Mouse (Mus musculus): ENCODE results near the gene Zbtb41.
A peak's percentile ranks its signal among the peaks of the same experiment; 100 is the strongest.
"Not testable (repeated sequence)": the region's sequence is repeated elsewhere in the genome, so short reads cannot be mapped to it uniquely, and the experiment has no call there.

The Zbtb41 gene

DNA sequence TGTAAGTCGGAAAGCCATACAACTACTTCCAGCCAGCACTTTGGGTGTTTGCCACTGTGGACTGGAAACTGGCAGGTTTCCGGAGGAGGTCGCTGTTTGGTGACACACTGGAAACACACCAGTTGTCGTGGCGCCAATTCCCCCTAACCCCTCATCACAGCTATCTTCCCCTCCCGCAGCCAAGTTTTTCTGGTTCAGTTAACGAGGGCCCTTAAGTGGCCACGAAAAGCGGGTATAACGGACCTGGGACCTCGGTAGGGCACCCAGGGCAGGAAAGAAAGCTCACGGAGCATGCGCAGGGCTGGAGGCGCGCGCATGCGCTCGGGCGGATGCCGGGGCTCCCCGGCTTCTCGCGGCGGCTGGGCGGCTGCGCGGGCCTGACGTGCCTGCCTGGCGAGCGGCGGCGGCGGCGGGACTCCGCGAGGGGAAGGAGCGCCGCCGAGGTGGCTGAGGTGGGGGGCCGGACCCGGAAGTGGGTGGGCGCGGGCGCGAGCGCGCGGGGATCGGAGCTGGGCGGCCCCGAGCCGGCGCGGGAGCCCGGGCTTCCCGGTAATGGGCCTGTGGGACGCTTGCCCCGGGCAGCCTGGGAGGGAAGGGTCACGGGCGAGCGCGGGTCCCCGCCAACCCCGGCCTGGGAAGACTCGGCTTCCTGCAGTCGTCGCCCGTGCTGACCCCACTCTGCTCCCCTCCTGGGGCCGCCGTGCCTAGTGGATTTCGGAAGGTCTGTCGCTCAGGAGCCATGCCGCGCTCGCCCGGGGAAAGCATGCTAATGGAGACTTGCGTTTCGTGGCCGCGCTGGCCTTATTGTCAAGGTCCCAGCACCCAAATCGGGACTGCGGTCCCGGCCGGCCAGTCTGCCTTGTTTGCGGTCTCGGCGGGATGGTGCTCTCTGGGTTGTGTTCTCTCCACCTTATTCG, at the start of gene Zbtb41:
TSS of gene Zbtb41 (plus strand) at position 414 of the 917 bp plus-strand sequence.
- peak; percentile 93 for DNase-seq

DNA sequence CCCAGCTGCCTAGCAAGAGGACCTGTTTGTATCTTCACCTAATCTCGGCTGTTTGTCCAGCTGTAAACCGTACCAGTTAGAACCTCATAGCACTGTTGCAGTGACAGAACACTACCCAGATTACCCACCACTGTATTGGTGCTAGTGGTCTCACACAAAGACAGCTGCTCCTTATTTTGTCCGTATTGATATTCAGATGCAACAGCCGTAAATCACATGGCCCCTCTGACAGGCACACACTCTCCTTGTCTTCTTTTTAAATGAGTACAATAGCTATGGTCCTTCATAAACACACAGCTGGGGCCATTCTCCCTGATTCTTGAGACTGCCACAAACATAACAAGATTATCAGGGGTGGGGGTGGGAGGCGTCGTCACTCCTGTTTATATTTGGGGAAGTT, 46.2 kb upstream of the Zbtb41 start:
- DNase-seq, result no peak

DNA sequence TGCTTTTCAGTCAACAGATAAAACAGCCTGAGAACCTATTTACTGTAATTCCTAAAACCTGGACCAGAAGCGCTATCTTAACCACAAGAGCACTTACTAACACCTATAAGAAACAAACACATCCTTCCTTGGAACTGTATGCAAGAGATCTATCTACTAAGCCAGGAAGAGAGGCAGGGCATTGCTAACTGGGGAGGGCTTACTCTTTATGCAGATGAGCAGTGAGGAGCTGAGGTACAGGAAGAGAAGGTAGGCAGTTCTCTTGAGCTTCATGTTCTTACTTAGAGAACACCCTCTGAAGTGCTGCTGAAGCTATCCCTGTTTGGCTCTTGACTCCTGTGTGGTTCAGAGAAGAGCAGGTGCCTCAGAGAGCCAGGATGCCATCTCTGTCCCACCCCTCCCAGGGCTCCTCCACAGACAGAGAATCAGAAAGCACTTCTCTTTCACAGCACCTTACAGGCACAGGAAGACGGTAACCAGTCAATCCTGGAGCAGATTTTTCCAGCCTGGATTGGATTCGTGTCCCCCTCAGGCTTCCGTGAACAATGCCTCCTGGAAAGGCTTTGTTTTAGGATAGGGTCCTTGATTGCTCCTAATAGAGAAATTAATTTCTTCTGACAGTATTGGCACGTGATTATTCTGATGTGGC, 45.3 kb upstream of the Zbtb41 start, which contains the start of gene Crb1:
TSS of gene Crb1 (minus strand) at position 463 of the 649 bp plus-strand sequence.
- no peak for DNase-seq

DNA sequence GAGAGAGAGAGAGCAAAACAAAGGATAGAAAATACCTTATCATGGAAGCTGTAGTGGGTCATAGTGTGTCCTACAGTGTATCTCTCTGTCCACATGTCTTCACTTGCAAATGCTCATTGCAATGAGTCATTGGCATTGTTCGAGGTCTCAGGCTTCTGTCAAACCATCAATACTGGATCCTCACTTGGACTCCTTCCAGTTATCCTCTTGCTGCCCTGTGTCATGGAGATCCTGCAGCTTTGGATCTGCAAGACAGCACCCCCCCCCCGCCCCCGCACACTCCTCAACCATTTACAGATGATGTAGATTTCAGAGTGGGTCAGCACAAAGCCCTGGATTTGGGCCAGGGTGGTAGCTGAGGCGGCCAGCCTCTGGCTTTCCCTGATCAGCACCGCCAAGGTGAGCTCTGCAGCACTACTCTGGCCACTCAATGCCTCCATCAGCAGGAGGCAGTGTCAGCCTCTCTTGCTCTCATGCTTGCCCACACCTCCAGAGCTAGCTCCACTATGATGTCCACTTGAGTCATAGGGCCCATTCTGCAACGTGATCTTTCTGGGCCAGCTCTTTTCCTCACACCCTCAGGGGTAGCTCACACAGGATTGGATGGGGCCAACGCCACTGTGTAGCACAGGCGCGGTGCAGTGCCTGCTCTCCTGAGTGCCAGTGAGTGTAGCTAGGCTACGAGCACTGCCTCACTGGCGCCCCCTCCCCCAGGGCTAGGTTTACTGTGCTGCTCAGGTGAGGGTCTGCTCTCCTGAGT, 43.0 kb upstream of the Zbtb41 start:
- DNase-seq, result peak; percentile 7

DNA sequence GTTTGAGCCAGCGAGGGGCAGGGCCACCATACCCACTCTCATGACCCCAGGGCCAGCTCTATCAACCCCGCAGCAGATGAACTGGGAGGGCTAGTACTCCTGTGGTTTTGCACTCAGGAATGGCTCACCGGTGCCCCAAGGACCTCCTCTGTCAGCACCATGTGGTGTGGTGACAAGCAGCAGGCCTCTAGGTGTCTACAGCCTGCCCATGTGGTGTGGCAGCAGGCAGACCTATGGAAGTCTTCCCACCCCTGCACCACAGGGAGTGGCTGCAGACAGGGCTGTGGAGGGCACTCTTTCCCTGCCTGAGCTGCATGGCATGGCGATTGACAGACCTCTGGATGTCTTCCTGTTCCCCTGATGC, 42.5 kb upstream of the Zbtb41 start:
- no peak for DNase-seq

DNA sequence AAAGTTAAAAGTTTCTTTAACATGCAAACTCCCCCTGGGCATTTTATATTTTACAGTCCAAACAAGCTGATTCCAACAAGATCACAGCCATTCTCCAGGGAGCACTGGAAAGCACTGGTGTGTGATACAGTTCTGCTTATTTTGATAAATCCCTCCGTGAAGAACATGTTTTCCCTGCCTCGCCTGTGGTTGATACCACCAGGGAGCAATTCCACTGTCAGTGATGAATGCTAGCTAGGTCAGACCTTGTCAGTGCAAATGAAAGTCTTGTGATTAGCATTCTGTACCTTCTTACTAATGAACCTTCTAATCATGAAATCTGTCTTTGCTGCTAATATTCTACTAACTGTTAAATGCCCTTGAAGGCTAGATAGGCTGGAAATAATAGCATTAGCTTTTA, 30.3 kb upstream of the Zbtb41 start:
- DNase-seq, result no peak

DNA sequence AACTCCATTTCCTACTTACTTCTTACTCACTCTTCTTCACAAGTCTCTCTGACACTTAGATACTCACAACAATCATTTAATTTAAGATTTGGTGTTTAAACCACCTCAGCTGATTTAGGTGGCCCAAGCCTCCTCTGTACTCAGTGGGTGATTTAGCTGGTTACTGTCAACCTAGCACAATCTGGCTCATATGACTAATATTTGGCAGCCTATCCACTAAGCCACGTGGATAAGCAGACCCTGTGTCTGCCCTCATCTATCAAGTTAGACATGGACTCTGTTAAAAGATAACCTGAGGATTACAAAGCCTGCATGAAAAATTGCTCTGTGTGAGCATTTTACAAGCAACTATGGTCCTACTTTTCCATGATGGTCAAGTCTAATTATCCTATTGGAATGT, 25.5 kb upstream of the Zbtb41 start:
- peak; percentile 23 for DNase-seq

DNA sequence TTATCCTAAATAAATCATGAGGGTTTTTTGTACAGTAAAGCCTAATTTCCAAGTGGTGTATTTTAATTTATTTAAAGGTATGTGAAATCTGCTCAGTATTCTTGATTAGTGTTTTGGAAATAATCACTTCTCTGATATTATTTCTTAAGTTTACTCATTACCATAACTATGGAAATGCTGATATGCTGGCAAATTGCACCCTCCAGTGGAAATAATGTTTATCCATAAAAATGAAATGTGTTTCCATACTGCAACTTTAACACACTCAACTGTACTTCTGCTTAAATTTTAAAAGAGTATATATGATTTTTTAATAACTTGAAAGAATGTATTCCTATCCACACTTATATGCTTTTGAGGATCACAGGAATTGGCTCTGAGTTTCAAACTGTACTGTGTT, 16.3 kb upstream of the Zbtb41 start:
- DNase-seq, result no peak

DNA sequence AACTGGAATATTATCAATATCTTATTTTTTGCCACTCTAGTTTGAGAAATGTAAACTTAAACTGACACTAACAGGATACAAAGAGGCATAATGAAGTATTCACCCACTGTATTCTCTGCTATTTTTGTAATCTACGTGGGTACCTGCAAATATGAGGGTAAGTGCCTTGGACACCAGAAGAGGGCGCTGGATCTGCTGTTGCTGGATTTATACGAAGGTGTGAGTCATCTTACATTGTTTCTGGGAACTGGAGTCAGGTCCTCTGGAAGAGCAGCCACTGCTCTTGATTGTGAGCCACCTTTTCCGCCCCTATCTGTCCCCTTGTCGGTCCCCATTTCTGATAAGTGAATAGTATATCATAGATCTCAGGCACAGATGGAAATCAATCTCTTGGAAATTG, 14.4 kb upstream of the Zbtb41 start:
- no peak for DNase-seq

DNA sequence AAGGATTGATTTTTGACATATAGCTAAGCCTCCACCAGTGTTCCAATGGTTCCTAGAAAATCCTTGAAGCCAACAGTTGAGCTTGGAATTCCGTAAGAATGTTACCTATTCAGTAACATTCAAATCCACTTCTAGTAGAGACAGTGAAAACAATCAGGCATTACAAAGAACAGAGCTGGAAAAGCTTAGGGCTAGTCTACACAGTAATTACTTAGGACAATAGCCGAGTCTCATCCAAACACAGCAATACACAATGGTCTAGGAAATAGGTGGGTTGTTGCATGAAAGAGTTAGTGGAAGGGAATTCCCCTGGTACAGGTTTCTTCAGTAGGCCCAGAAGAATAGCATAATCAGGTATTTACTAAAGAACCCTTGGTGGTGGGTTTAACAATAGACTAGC, 9.7 kb upstream of the Zbtb41 start:
- DNase-seq, result not testable (repeated sequence)

DNA sequence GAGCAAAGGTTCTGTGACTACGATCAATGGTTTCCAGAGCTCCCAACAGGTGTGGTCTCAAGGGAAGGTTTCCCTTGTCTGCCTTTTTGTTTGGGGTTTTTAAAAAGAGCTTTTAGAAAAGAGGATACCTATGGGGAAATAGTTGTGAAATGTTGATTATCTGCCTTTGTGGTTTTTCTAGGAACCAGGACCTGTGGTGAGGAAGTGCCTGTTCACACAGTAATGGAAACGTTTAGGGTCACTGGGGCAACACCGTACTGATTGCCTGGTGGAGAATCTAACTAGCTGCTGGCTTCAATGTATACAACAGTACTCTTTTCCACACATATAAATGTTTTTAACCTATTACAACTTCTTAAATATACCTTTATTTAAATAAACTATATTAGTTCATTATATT, 8.6 kb upstream of the Zbtb41 start:
- no peak for DNase-seq

DNA sequence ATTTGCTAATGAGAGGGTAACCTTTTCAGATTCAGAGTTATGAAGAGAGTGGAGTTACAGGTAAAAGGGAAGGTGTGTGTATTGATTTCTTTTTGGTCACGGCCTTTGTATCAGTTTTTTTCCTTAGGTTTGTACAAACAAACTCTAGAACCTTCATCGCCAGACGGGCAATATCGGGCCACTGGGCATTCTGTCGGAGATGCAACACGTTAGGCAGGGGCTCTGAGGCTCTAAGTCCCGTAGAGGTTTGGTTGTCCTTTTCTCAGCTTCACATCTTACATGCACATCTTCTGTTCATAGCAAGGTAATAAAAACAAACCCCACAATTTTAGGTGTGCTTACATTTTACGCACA, 590 bp upstream of the Zbtb41 start:
- DNase-seq, result no peak

DNA sequence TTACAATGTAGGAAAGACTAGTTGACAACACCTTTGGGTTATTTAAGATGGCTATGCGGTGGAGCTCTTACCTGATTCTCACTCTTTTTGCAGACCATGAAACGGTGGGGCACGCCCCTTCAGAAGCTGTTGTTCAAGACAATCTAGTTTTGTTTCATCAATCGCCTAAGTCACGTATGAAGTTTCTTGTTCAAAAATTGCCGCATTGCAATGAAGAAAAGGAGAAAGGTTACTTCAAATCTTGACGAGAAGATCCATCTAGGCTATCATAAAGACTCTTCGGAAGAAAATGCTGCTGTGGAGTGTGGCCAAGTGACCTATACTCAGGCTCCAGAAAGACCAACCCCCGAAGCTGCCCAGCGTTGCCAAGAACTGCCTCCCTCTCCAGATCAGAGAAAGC, 853 bp downstream of the Zbtb41 start:
- DNase-seq, result peak; percentile 57

DNA sequence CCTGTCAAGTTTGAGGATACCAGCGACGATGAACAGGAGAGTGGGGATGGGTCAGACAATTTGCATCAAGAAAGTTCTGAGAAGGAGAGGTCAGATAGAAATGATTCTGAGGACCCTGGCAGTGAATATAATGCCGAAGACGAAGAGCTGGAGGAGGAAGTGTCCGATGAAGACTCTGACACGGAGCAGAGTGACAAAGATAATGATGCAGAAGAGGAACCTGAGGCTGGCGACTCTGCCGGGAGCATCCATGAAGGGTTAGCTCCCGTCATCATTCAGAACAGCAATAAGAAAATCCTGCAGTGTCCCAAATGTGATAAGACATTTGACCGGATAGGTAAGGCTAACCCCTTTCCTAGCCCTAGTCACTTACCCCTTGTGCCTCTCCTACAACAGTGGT, 1.8 kb downstream of the Zbtb41 start:
- DNase-seq, result no peak

DNA sequence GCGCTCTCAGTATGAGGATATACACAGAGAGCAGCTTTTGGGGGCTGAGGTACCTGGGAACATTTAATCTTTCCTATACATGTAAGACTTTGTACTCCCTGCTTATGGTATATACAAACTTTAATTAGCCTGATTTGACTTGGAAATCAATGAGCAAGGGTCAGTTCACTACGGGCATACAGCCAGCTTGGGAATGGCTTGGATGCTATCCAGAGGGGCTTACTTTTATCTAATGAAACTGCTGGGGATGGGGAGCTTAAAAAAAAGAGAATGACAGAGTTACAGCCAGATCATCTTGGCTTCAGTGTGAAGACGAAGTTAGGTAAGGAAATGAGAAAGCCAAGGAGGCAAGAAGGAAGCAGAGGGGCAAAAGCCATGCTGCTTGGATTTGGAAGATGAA, 2.9 kb downstream of the Zbtb41 start:
- DNase-seq, result peak; percentile 21

DNA sequence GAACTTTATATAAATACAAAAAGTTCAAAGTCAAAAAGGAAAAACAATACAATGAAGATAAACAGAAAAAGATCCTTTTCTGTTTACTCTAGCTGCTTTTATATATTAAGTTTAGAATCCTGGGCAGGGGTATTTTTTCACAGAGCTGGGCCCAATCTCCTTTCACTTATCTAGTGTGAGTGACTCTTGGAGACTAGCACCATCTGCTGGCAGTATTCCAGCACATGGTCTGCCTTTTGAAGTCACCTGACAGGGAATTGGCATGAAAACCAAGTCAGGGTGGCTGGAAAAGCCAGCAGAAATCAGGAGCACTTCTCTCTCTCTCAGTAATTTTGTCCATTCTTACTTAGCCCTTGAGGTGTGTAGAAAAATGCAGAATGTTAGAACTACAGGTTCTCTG, 16.3 kb downstream of the Zbtb41 start:
- peak; percentile 43 for DNase-seq

DNA sequence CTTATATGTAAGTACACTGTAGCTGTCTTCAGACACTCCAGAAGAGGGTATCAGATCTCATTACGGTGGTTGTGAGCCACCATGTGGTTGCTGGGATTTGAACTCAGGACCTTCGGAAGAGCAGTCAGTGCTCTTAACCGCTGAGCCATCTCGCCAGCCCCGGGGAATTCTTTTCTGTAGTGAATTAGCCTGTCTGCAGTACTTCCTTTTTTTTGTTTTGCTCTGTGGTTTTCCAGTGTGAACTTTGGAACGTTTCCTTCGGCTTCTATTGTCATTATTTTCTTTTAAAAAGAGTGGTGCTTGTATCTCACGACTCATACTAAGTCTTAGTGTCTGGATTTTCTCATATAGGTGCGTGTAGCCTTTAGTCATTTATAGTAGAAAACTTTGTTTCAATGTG, 21.0 kb downstream of the Zbtb41 start:
- DNase-seq, result not testable (repeated sequence)

DNA sequence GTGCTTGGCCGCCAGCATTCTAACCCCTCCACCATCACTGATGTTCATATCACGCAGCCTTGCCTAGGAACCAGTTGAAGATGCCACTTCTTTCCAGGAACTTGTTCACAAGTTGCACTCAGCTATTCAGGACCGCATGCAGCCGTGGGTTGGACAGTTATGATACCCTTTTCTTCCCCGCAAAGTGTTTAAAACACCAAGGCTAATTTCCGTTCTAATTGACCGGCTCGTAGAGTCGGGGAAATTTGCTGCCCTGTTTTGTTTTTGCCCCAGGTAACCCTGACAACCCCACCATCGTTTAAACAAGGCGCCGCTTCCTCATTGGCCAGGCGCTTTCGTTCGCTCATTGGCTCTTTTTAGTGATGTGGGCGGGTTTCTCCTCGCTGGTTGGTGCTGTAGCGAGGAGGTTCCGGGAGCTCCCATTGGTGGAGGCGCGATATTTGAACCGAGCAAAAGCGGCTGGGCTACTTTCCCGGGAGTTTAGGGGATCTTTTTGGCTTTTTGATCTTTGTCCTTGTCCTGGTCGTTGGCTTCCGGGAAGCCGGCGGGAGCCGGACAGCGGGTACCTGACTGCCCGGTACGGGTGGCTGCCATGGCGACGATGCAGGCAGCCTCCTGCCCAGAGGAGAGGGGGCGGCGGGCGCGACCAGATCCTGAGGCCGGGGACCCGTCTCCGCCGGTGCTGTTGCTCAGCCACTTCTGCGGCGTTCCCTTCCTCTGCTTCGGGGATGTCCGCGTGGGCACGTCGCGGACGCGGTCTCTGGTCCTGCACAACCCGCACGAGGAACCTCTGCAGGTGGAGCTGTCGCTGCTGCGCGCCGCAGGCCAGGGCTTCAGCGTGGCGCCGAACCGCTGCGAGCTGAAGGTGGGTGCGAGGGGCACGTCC, 32.5 kb downstream of the Zbtb41 start, which contains the start of gene Aspm:
TSS of gene Aspm (plus strand) at position 433 of the 886 bp plus-strand sequence.
- peak; percentile 86 for DNase-seq

DNA sequence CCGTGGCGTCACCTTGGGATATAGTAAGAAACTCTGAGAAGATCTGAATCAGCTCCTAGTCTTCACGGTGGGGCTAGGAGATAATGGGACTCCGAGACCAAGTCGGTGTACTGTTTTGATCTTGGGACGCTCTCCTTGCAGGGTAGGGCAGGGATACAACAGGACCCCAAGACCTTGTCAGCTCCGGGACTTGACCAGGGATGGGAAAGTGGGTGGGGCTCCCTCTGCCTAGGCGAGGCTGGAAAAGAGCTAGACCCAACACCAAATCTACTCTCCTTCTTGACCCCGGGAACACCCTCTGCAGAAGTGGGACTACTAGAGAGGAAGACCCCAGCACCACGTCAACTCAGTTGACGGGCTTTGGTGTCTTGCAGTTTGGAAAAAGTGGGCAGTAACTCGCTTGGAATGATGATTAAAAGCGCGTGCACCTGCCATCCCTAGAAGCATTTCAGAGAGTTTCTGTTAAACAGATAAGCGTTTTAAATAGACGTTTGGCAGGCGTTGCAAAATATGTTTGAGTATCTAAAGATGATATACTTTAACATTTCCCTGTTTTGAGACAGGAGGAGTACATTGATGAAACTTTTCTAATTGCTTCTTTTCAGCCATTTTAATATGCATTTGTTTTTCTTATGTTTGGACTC, 33.3 kb downstream of the Zbtb41 start:
- no peak for DNase-seq

DNA sequence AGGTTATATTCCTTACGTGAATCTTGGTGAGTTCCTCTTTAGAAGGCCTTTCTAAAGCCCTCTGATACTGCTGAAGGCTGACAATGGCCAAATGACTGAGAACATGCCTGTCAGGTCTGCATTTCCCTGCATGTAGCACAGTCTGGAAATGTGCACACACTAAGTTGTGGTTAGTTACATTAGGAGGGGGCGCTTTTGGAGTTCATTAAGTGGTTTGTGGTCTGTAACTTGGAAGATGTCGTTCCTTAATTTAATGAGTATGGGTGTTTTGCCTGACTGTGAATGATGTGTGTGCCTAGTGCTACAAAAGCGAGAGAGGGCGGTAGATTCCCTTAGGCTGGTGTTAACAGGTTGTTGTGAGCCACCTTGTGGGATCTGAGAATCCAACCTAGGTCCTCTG, 38.7 kb downstream of the Zbtb41 start:
- DNase-seq, result no peak

DNA sequence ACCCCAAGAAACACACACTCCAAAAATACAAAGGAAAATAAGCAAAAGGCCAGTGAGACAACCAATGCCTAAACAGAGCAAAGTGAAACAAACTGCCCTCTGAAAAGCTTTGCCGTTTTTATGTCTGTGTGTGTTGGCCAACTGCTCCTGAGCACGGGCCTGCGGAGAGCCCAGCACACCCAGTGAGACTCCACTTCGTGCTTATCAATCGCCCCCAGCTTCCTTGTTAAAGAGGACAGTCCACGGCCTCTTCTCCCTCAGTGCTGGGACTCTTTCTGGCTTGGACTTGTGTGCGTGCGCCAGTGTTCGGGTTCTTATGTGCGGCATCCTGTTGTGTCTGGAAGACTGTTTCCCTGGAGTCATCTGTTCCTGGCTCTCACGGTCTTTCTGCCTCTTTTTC, 43.8 kb downstream of the Zbtb41 start:
- DNase-seq, result no peak

DNA sequence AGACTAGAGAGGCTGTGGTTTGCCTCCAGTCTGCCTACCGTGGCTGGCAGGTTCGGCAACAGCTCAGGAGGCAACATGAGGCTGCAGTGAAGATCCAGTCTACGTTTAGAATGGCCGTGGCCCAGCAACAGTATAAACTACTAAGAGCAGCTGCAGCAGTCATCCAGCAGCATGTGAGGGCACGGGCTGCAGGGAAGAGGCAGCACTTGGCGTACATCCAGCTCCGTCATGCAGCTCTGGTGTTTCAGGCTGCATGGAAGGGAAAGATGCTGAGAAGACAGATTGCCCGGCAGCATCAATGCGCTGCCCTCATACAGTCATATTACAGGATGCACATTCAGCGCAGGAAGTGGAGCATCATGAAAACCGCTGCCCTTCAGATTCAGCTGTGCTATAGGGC, 56.8 kb downstream of the Zbtb41 start:
- DNase-seq, result no peak
